Mouse (Mus musculus) kidney, adult 9 months (tissue): ENCODE results near the gene Epas1.

Experiments used
- DNase-seq: peaks from one replicate; pipeline ENCODE4 v3.0.0; 2022

Epas1 gene

GRCm38 (mm10) chr17:86795773-86796172 is 42.3 kb downstream of the Epas1 start:
- DNase-seq = peak; percentile 62

- no peak for DNase-seq
Measured at GRCm38 (mm10) chr17:86797031-86797430, 43.5 kb downstream of the Epas1 start.

- DNase-seq = no peak
Measured at GRCm38 (mm10) chr17:86798460-86798859, 45.0 kb downstream of the Epas1 start.

- no peak for DNase-seq
Measured at GRCm38 (mm10) chr17:86798951-86799350, 45.5 kb downstream of the Epas1 start.

GRCm38 (mm10) chr17:86800535-86800934 is 47.0 kb downstream of the Epas1 start:
- DNase-seq = no peak

GRCm38 (mm10) chr17:86801213-86801815 is 47.8 kb downstream of the Epas1 start:
- peak; percentile 72 for DNase-seq

- DNase-seq = peak; percentile 44
Measured at GRCm38 (mm10) chr17:86801876-86802275, 48.4 kb downstream of the Epas1 start.

GRCm38 (mm10) chr17:86802351-86802985 is 49.0 kb downstream of the Epas1 start:
- DNase-seq = peak; percentile 49

GRCm38 (mm10) chr17:86803147-86803546 is 49.6 kb downstream of the Epas1 start:
- DNase-seq = no peak

GRCm38 (mm10) chr17:86803653-86804052 is 50.2 kb downstream of the Epas1 start:
- DNase-seq = no peak

- DNase-seq = no peak
Measured at GRCm38 (mm10) chr17:86812029-86812428, 58.5 kb downstream of the Epas1 start.

- no peak for DNase-seq
Measured at GRCm38 (mm10) chr17:86814320-86814719, 60.8 kb downstream of the Epas1 start.

- DNase-seq = no peak
Measured at GRCm38 (mm10) chr17:86815016-86815865, 61.7 kb downstream of the Epas1 start.

- no peak for DNase-seq
Measured at GRCm38 (mm10) chr17:86822017-86822737, 68.7 kb downstream of the Epas1 start.

GRCm38 (mm10) chr17:86824502-86825162 is 71.1 kb downstream of the Epas1 start:
- no peak for DNase-seq

GRCm38 (mm10) chr17:86825163-86825902 is 71.8 kb downstream of the Epas1 start:
- no peak for DNase-seq

GRCm38 (mm10) chr17:86826376-86826775 is 72.9 kb downstream of the Epas1 start:
- no peak for DNase-seq

- no peak for DNase-seq
Measured at GRCm38 (mm10) chr17:86827391-86828165, 74.1 kb downstream of the Epas1 start.

GRCm38 (mm10) chr17:86828500-86828899 is 75.0 kb downstream of the Epas1 start:
- DNase-seq = no peak

GRCm38 (mm10) chr17:86829383-86830175 is 76.1 kb downstream of the Epas1 start:
- DNase-seq = no peak
